Mouse (Mus musculus): ENCODE results near the gene Gm10073. TPM values are rescaled to one million over a fixed set of nuclear protein-coding genes. Genes with fewer than 3 reads are reported as not detected.

The Gm10073 gene
- polyA plus RNA-seq, 1 experiment from 2014 or later, result 7.3 TPM

DNA sequence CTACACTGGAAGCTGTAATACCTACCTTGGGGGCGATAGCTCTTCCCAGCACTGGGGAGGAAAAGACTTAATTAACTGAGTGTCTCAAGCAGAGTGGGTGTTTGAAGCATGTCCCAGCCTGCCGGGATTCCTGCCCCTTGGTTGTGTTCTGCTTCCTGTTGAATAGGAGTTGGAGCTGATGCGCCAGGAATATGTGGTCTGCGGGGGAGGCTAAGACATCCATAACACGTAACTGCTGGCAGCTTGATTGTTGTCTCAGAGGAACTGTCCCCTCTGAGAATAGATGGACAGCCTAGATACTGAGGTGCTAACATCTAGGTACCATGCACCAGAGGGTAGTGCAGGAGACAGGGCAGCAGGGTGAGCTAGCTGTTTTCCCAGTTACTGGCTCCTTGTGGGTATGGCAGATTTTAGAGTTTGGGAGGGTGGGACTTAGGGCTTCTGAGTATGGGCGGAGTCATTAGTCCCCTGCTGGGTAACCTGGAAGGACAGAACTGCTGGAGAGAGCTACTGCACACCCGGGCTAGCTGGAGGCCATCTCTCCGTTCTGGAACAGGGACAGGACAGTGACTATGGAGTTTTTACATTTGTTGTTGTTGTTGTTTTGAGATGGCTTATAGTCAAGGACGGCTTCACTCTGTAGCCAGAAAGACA is 44.5 kb downstream of the Gm10073 start:
- no peak for ATAC-seq (ENCODE audit: insufficient read depth)
- Histone ChIP-seq H3K9ac (no peak overlapping the region), H3K27me3 (no peaks in the 10 kb centered on the region), H3K4me2 (no peak overlapping the region), H3K4me3 (replicated peaks) (no peak overlapping the region), H3K4me1 (replicated peaks) (no peaks in the 10 kb centered on the region), H3K9me3 (replicated peaks) (no peaks in the 10 kb centered on the region), H3K36me3 (replicated peaks) (no peaks in the 10 kb centered on the region), H3K27ac (replicated peaks) (no peak overlapping the region)
- WGBS (ENCODE audit: insufficient replicate concordance), result 66% methylated on average over 9 of the region's 9 CpGs

DNA sequence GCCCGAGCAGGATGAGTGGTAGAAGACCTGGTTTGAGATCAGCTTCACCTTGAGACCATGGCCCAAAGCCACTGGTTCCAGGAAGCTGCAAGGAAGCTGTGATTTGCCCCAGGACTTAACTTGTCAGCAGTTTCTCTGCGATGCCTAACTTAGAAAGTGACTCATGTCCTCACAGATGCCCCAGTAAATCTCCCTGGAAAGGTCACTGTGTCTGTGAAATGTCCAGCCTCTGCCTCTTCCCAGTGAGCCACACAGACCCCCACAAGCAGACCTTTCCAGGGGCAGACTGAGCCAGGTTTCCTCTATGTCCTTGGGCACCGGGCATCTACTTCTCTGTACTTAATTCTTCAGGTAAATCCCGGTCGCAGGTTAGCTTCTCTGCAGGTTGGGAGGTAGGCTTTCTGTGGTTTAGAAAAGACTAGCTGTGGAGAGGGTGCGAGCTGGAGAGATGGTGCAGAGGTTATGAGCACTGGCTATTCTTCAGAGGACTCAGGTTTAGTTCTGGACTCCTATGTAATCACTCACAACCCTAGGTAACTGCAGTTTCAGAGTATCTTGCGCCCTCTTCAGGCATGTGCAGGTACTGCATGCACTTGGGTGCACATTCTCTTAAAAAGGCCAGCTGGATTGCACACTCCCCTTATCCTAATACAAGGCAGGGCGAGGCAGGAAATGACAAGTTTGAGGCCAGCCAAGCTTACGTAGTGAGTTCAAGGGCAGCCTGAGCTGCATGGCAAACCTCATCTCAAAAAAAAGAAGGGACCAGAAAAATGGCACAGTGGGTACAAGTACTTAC is 45.8 kb downstream of the Gm10073 start:
- Histone ChIP-seq H3K9me3 (replicated peaks) (no peaks in the 10 kb centered on the region), H3K4me2 (no peak overlapping the region), H3K27me3 (no peaks in the 10 kb centered on the region), H3K4me1 (replicated peaks) (no peaks in the 10 kb centered on the region), H3K36me3 (replicated peaks) (no peaks in the 10 kb centered on the region), H3K27ac (replicated peaks) (no peak overlapping the region), H3K4me3 (replicated peaks) (no peak overlapping the region), H3K9ac (no peak overlapping the region)
- 71% methylated on average over 9 of the region's 9 CpGs for WGBS (ENCODE audit: insufficient replicate concordance)
- no peak for ATAC-seq (ENCODE audit: insufficient read depth)

GRCm38 (mm10) chr8:106526725-106527124 is 46.5 kb downstream of the Gm10073 start:
- 39% methylated on average over 6 of the region's 6 CpGs for WGBS (ENCODE audit: insufficient replicate concordance)
- Histone ChIP-seq H3K27ac (replicated peaks) (no peak overlapping the region), H3K4me1 (replicated peaks) (no peaks in the 10 kb centered on the region), H3K4me3 (replicated peaks) (no peak overlapping the region), H3K27me3 (no peaks in the 10 kb centered on the region), H3K36me3 (replicated peaks) (no peaks in the 10 kb centered on the region), H3K9me3 (replicated peaks) (no peaks in the 10 kb centered on the region), H3K9ac (no peak overlapping the region), H3K4me2 (no peak overlapping the region)
- no peak for ATAC-seq (ENCODE audit: insufficient read depth)

Other genes starting within 250 kb of the Gm10073 start
- gene Smpd3, start 235.5 kb downstream of the Gm10073 start, polyA plus RNA-seq (2015; fragmentation: Nextera tagmentation; extraction: Ambion mirVana), result 0.54 and 0.56 TPM in 2 replicates
- gene Zfp90, start 158.1 kb downstream of the Gm10073 start, polyA plus RNA-seq (2015; fragmentation: Nextera tagmentation; extraction: Ambion mirVana), result 2.4 and 2.5 TPM in 2 replicates
- not detected in 2 replicates for gene 6030452D12Rik, start 72.9 kb downstream of the Gm10073 start, polyA plus RNA-seq (2015; fragmentation: Nextera tagmentation; extraction: Ambion mirVana)
- 1.3 and 1.4 TPM in 2 replicates for gene Cdh3, start 62.6 kb downstream of the Gm10073 start, polyA plus RNA-seq (2015; fragmentation: Nextera tagmentation; extraction: Ambion mirVana)
- 19.0 and 23.2 TPM in 2 replicates for gene Cdh1, start 29.9 kb upstream of the Gm10073 start, polyA plus RNA-seq (2015; fragmentation: Nextera tagmentation; extraction: Ambion mirVana)
- 3.1 and 3.4 TPM in 2 replicates for gene Tango6, start 109.6 kb upstream of the Gm10073 start, polyA plus RNA-seq (2015; fragmentation: Nextera tagmentation; extraction: Ambion mirVana)